Mouse (Mus musculus): ENCODE measurements around the gene Tas2r114. TPM values are rescaled to one million over a fixed set of nuclear protein-coding genes. Genes with fewer than 3 reads are reported as not detected.

The Tas2r114 gene
- polyA plus RNA-seq (2015; fragmentation: Nextera tagmentation; extraction: Ambion mirVana): not detected in 2 replicates

GRCm38 (mm10) chr6:131689963-131690362 lies at the start of gene Tas2r114:
Gene Tas2r114, minus strand, starts transcription at chr6:131690063.
- ATAC-seq: no peak
- Histone ChIP-seq H3K4me1 (replicated peaks) (no peaks in the 10 kb centered on the region), H3K9ac (no peak within 1 kb of the TSS), H3K4me2 (replicated peaks) (no peak within 1 kb of the TSS), H3K36me3 (no peaks in the 10 kb centered on the region), H3K27me3 (replicated peaks) (no peaks in the 10 kb centered on the region), H3K9me3 (no peaks in the 10 kb centered on the region), H3K4me3 (replicated peaks) (no peak within 1 kb of the TSS), H3K27ac (no peak within 1 kb of the TSS)

GRCm38 (mm10) chr6:131712803-131713202 lies 22.9 kb upstream of the Tas2r114 start:
- Histone ChIP-seq H3K9ac (no peak overlapping the region), H3K27me3 (replicated peaks) (no peaks in the 10 kb centered on the region), H3K4me2 (replicated peaks) (no peak overlapping the region), H3K4me1 (replicated peaks) (no peaks in the 10 kb centered on the region), H3K4me3 (replicated peaks) (no peak overlapping the region), H3K27ac (no peak overlapping the region), H3K9me3 (no peaks in the 10 kb centered on the region), H3K36me3 (no peaks in the 10 kb centered on the region)
- ATAC-seq: no peak
- WGBS: 42% methylated on average over 7 of the region's 7 CpGs

- H3K36me3 ChIP-seq: no peaks in the 10 kb centered on the region
- no peak within 1 kb of the TSS for H3K4me3 ChIP-seq (replicated peaks)
- H3K27ac ChIP-seq: no peak within 1 kb of the TSS
- no peaks in the 10 kb centered on the region for H3K9me3 ChIP-seq
- H3K4me1 ChIP-seq (replicated peaks): no peaks in the 10 kb centered on the region
- no peak within 1 kb of the TSS for H3K9ac ChIP-seq
- 83% methylated on average over 1 of the region's 1 CpGs for WGBS
- no peaks in the 10 kb centered on the region for H3K27me3 ChIP-seq (replicated peaks)
- ATAC-seq: no peak
- no peak within 1 kb of the TSS for H3K4me2 ChIP-seq (replicated peaks)
These were observed 2.5 kb downstream of the Tas2r114 start, which contains the start of gene Tas2r105 for GRCm38 (mm10) chr6:131687395-131687794. Gene Tas2r105, minus strand, starts transcription at chr6:131687495.

DNA sequence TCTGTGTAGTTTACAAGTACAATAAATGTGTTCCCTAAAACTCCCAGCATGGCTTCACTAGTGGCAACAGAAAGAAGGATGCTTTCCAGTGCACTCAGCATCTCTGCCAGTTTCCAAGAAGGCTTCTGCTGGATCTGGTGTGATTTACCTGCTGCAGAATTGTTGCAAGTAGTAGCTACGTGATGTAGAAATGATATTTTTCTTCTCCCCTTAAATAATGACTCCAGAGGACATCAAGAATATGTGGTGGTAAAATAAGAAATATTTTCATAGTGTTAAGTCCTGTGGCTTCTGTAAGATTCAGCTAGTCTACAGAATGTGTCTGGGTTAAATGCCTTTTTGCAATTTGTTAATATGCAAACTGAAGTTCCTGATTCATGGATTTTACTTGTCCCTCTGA lies 4.2 kb downstream of the Tas2r114 start, which contains the start of gene Tas2r104:
Gene Tas2r104 (minus strand): TSS at position 101 of the 400 bp plus-strand sequence.
- H3K4me3 ChIP-seq (replicated peaks): no peak within 1 kb of the TSS
- H3K27ac ChIP-seq: no peak within 1 kb of the TSS
- no peaks in the 10 kb centered on the region for H3K4me1 ChIP-seq (replicated peaks)
- H3K9ac ChIP-seq: no peak within 1 kb of the TSS
- H3K27me3 ChIP-seq (replicated peaks): no peaks in the 10 kb centered on the region
- 87% methylated on average over 1 of the region's 1 CpGs for WGBS
- H3K4me2 ChIP-seq (replicated peaks): no peak within 1 kb of the TSS
- no peaks in the 10 kb centered on the region for H3K9me3 ChIP-seq
- H3K36me3 ChIP-seq: no peaks in the 10 kb centered on the region
- no peak for ATAC-seq

DNA sequence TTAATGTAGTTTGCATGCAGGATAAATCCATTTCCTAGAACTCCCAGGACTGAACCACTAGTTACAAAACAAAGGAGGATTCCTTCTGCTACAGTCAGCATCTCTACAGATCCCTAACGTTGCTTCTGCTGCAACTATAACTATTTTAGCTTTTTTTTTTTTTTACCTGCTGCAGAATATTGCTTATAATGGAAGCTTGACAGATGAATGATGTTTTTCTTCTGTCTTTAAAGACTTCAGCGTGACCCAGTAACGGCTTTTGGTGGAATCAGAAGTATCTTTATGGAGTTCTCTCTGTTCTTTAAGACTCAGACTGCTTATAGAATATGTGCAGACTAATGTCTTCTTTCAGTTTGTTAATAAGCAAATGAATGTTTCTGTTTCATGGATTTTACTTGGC lies 11.1 kb downstream of the Tas2r114 start, which contains the start of gene Tas2r106:
Gene Tas2r106 (minus strand): TSS at position 101 of the 400 bp plus-strand sequence.
- WGBS: 74% methylated on average over 3 of the region's 3 CpGs

GRCm38 (mm10) chr6:131660049-131660448 lies 29.8 kb downstream of the Tas2r114 start, which contains the start of gene Tas2r107:
Gene Tas2r107, minus strand, starts transcription at chr6:131660149.
- H3K9me3 ChIP-seq: no peaks in the 10 kb centered on the region
- no peaks in the 10 kb centered on the region for H3K27me3 ChIP-seq (replicated peaks)
- no peak within 1 kb of the TSS for H3K4me3 ChIP-seq (replicated peaks)
- H3K4me1 ChIP-seq (replicated peaks): no peaks in the 10 kb centered on the region
- no peaks in the 10 kb centered on the region for H3K36me3 ChIP-seq
- H3K27ac ChIP-seq: no peak within 1 kb of the TSS
- H3K9ac ChIP-seq: no peak within 1 kb of the TSS
- ATAC-seq: no peak
- H3K4me2 ChIP-seq (replicated peaks): no peak within 1 kb of the TSS

More for the DNA sequence above, 11.1 kb downstream of the Tas2r114 start, which contains the start of gene Tas2r106:
- no peak for ATAC-seq
- no peak within 1 kb of the TSS for H3K9ac ChIP-seq
- no peak within 1 kb of the TSS for H3K27ac ChIP-seq
- no peaks in the 10 kb centered on the region for H3K36me3 ChIP-seq
- no peaks in the 10 kb centered on the region for H3K4me1 ChIP-seq (replicated peaks)
- H3K4me2 ChIP-seq (replicated peaks): no peak within 1 kb of the TSS
- no peaks in the 10 kb centered on the region for H3K9me3 ChIP-seq
- H3K27me3 ChIP-seq (replicated peaks): no peaks in the 10 kb centered on the region
- H3K4me3 ChIP-seq (replicated peaks): no peak within 1 kb of the TSS

Other genes starting within 250 kb of the Tas2r114 start
- gene 5430401F13Rik, start 203.7 kb downstream of the Tas2r114 start, polyA plus RNA-seq (2015; fragmentation: Nextera tagmentation; extraction: Ambion mirVana): not detected in 2 replicates
- not detected in 2 replicates for gene Gm6619, start 203.7 kb downstream of the Tas2r114 start, polyA plus RNA-seq (2015; fragmentation: Nextera tagmentation; extraction: Ambion mirVana)
- not detected in 2 replicates for gene Tas2r130, start 59.2 kb downstream of the Tas2r114 start, polyA plus RNA-seq (2015; fragmentation: Nextera tagmentation; extraction: Ambion mirVana)
- gene Tas2r107, start 29.9 kb downstream of the Tas2r114 start, polyA plus RNA-seq (2015; fragmentation: Nextera tagmentation; extraction: Ambion mirVana): not detected in 2 replicates
- not detected in 2 replicates for gene Tas2r106, start 11.2 kb downstream of the Tas2r114 start, polyA plus RNA-seq (2015; fragmentation: Nextera tagmentation; extraction: Ambion mirVana)
- not detected in 2 replicates for gene Tas2r104, start 4.3 kb downstream of the Tas2r114 start, polyA plus RNA-seq (2015; fragmentation: Nextera tagmentation; extraction: Ambion mirVana)
- not detected in 2 replicates for gene Tas2r105, start 2.6 kb downstream of the Tas2r114 start, polyA plus RNA-seq (2015; fragmentation: Nextera tagmentation; extraction: Ambion mirVana)